ENCODE assay signal across 8 mouse cellular contexts in the genomic region with DNA sequence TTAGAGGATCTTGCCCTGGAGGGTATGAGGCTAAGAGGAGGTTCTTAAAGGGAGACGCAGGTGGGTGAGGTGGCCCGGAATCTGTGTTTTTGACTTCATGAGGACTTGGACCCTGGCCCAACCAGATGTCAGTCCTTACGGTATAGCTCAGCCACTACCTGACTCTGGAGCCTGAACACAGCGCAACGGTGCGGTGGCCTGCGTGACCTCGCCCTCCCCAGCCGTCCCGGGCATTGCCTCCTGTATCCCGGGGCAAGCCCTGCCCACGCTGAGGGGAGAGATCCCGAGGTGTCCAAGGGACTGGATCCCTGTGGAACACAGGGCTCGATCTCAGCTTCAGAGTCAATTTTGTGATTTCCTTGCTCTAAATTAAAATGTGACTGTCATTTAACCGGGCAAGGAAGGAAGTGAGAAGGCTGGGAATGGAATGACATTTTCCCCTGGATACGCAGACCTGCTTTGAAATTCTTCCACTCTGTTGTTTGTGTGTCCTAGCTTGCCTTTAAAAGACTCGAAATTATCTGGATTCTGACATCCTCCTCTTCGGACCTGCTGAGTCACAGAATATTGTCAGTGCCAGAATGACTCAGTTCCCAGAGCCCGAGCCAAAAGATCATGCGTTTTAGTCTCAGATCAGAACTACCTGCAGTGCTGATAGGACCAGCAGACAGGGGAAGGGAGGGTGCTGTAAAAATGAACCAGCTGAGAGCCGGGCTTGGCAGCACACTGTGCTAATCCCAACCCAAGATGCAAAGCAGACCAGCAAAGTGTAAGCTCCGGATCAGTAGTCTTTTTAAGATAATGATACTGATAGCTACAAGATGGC. TPM values are rescaled to one million over a fixed set of nuclear protein-coding genes. Genes with fewer than 3 reads are reported as not detected.
DNase-seq lines count a peak whose midpoint lies in the region; ATAC-seq and TF ChIP-seq lines count a peak whose summit lies in the region.

No protein-coding gene starts in this region.

- H3K4me1 ChIP-seq in embryonic facial prominence, embryonic 13.5 days = peaks cover 21% of the 10 kb centered on the region
- peaks cover 9% of the 10 kb centered on the region for H3K4me1 ChIP-seq in heart, embryonic 11.5 days (ENCODE audit: control insufficient read depth, insufficient read depth, low read length)
- H3K4me1 ChIP-seq in kidney, embryonic 15.5 days = peaks cover 28% of the 10 kb centered on the region
- H3K4me1 ChIP-seq in lung, postnatal 0 days (ENCODE audit: insufficient read depth, low read depth, low read length) = peaks cover 9% of the 10 kb centered on the region; the same call in 1 of the 2 replicates
- H3K4me1 ChIP-seq in stomach, embryonic 15.5 days = peaks cover 15% of the 10 kb centered on the region

- peak overlapping the region; percentile 87 for H3K9ac ChIP-seq in embryonic facial prominence, embryonic 13.5 days
- peak overlapping the region; percentile 97 for H3K9ac ChIP-seq in heart, embryonic 11.5 days (ENCODE audit: low read depth, low read length)
- peak overlapping the region; percentile 98 for H3K9ac ChIP-seq in kidney, embryonic 15.5 days
- peak overlapping the region; percentile 86; the same call in 1 of the 2 replicates for H3K9ac ChIP-seq in lung, postnatal 0 days (replicated peaks; ENCODE audit: low read depth)
- peak overlapping the region; percentile 39 for H3K9ac ChIP-seq in stomach, embryonic 15.5 days

- 7% methylated on average over 22 of the region's 22 CpGs for WGBS in embryonic facial prominence, embryonic 13.5 days
- 3% methylated on average over 22 of the region's 22 CpGs for WGBS in heart, embryonic 11.5 days (ENCODE audit: insufficient replicate concordance)
- 5% methylated on average over 22 of the region's 22 CpGs for WGBS in kidney, embryonic 15.5 days
- 2% methylated on average over 22 of the region's 22 CpGs for WGBS in lung, postnatal 0 days
- 4% methylated on average over 22 of the region's 22 CpGs for WGBS in stomach, embryonic 15.5 days

- no peaks in the 10 kb centered on the region for H3K36me3 ChIP-seq in embryonic facial prominence, embryonic 13.5 days
- H3K36me3 ChIP-seq in heart, embryonic 11.5 days (ENCODE audit: control insufficient read depth, insufficient read depth, low read length) = no peaks in the 10 kb centered on the region
- H3K36me3 ChIP-seq in kidney, embryonic 15.5 days = no peaks in the 10 kb centered on the region
- no peaks in the 10 kb centered on the region for H3K36me3 ChIP-seq in lung, postnatal 0 days (ENCODE audit: insufficient read depth, low read length)
- no peaks in the 10 kb centered on the region for H3K36me3 ChIP-seq in stomach, embryonic 15.5 days

- no peaks in the 10 kb centered on the region for H3K27me3 ChIP-seq in embryonic facial prominence, embryonic 13.5 days
- H3K27me3 ChIP-seq in heart, embryonic 11.5 days (ENCODE audit: control insufficient read depth, insufficient read depth, low read length) = no peaks in the 10 kb centered on the region
- no peaks in the 10 kb centered on the region for H3K27me3 ChIP-seq in kidney, embryonic 15.5 days
- H3K27me3 ChIP-seq in lung, postnatal 0 days (replicated peaks; ENCODE audit: insufficient read depth, low read length) = no peaks in the 10 kb centered on the region
- H3K27me3 ChIP-seq in stomach, embryonic 15.5 days (replicated peaks) = no peaks in the 10 kb centered on the region

- peak; percentile 29 to 59 for DNase-seq in layer of hippocampus, adult 18-20 months (ENCODE audit: low spot score in 2 of 2)
- no peak for DNase-seq in layer of hippocampus, adult 9-10 months (ENCODE audit: low spot score)
- peak; percentile 79 for DNase-seq in lung, postnatal 0 days (ENCODE audit: low spot score)

- H3K4me2 ChIP-seq in embryonic facial prominence, embryonic 13.5 days = peak overlapping the region; percentile 95
- H3K4me2 ChIP-seq in heart, embryonic 11.5 days = peak overlapping the region; percentile 76
- H3K4me2 ChIP-seq in kidney, embryonic 15.5 days = peak overlapping the region; percentile 92
- H3K4me2 ChIP-seq in lung, postnatal 0 days (replicated peaks; ENCODE audit: low read depth, low read length) = peak overlapping the region; percentile 79
- peak overlapping the region; percentile 88 for H3K4me2 ChIP-seq in stomach, embryonic 15.5 days

- H3K4me3 ChIP-seq in embryonic facial prominence, embryonic 13.5 days = peak overlapping the region; percentile 83
- H3K4me3 ChIP-seq in heart, embryonic 11.5 days (ENCODE audit: low read depth, low read length) = peak overlapping the region; percentile 97
- H3K4me3 ChIP-seq in kidney, embryonic 15.5 days (replicated peaks) = peak overlapping the region; percentile 100
- H3K4me3 ChIP-seq in lung, postnatal 0 days (ENCODE audit: low read depth, low read length) = peak overlapping the region; percentile 89
- peak overlapping the region; percentile 98 for H3K4me3 ChIP-seq in stomach, embryonic 15.5 days (replicated peaks)

- peak; percentile 36; the same call in 1 of the 2 replicates for TF ChIP-seq EP300 in lung, postnatal 0 days (IDR thresholded peaks at IDR 0.05)

- no peaks in the 10 kb centered on the region for H3K9me3 ChIP-seq in embryonic facial prominence, embryonic 13.5 days
- H3K9me3 ChIP-seq in heart, embryonic 11.5 days (replicated peaks; ENCODE audit: control insufficient read depth, low read length) = no peaks in the 10 kb centered on the region
- no peaks in the 10 kb centered on the region for H3K9me3 ChIP-seq in kidney, embryonic 15.5 days (replicated peaks)
- no peaks in the 10 kb centered on the region for H3K9me3 ChIP-seq in lung, postnatal 0 days (ENCODE audit: low read length)
- H3K9me3 ChIP-seq in stomach, embryonic 15.5 days = no peaks in the 10 kb centered on the region

- peak overlapping the region; percentile 77 for H3K27ac ChIP-seq in embryonic facial prominence, embryonic 13.5 days
- peak overlapping the region; percentile 94 for H3K27ac ChIP-seq in heart, embryonic 11.5 days (ENCODE audit: low read depth, low read length)
- peak overlapping the region; percentile 97 for H3K27ac ChIP-seq in kidney, embryonic 15.5 days
- peak overlapping the region; percentile 95 for H3K27ac ChIP-seq in lung, postnatal 0 days (ENCODE audit: low read length)
- peak overlapping the region; percentile 95 for H3K27ac ChIP-seq in stomach, embryonic 15.5 days

- TF ChIP-seq CTCF in lung, postnatal 0 days (IDR thresholded peaks at IDR 0.05) = 0 out of 2 replicates have a peak, but pooled peaks have one; percentile 12

- ATAC-seq in activated CD4-positive, CD25-positive, alpha-beta regulatory T cell, adult 4 months = peak; percentile 16
- peak; percentile 50 for ATAC-seq in embryonic facial prominence, embryonic 13.5 days (ENCODE audit: insufficient number of reproducible peaks, insufficient read depth, low FRiP score, low TSS enrichment, low read depth)
- peak; percentile 31; the same call in 1 of the 2 replicates for ATAC-seq in heart, embryonic 11.5 days (replicated peaks; ENCODE audit: insufficient number of reproducible peaks, low FRiP score, low TSS enrichment)
- peak; percentile 64 for ATAC-seq in kidney, embryonic 15.5 days (replicated peaks; ENCODE audit: low FRiP score)
- ATAC-seq in lung, postnatal 0 days = peak; percentile 39
- peak; percentile 57 for ATAC-seq in stomach, embryonic 15.5 days (ENCODE audit: insufficient read depth, low FRiP score, low read depth)

RNA-seq across cellular contexts. Expression of a gene that starts 0.9 kb away (rescaled TPM):
- total RNA-seq in layer of hippocampus, adult 18-20 months (2021) = 10 to 100 TPM; 21.9 to 27.8 TPM
- 1 to 10 TPM; 6.7 to 10.0 TPM for polyA plus RNA-seq in activated CD4-positive, CD25-positive, alpha-beta regulatory T cell, adult 4 months (2017; shearing (Covaris generic))
- 35.9 and 41.9 TPM in 2 replicates for polyA plus RNA-seq in embryonic facial prominence, embryonic 13.5 days (2015; fragmentation: Nextera tagmentation; extraction: Ambion mirVana)
- polyA plus RNA-seq in heart, embryonic 11.5 days (2014; fragmentation: Nextera tagmentation; extraction: Ambion mirVana) = 87.6 and 98.2 TPM in 2 replicates
- 93.5 and 101 TPM in 2 replicates for polyA plus RNA-seq in kidney, embryonic 15.5 days (2015; fragmentation: Nextera tagmentation; extraction: Ambion mirVana)
- 101 and 106 TPM in 2 replicates for polyA plus RNA-seq in lung, postnatal 0 days (2015; fragmentation: Nextera tagmentation; extraction: Ambion mirVana)
- 62.9 and 64.0 TPM in 2 replicates for polyA plus RNA-seq in stomach, embryonic 15.5 days (2015; fragmentation: Nextera tagmentation; extraction: Ambion mirVana)

Comparison
In these comparisons a context has a peak if more than half of its experiments do, and no peak if none do; other contexts are left out.
1. H3K9ac ChIP-seq: peak in every context shown above with its lines; median percentile 98 in kidney, embryonic 15.5 days; 97 in heart, embryonic 11.5 days; 87 in embryonic facial prominence, embryonic 13.5 days; 86 in lung, postnatal 0 days; 39 in stomach, embryonic 15.5 days.